ENCODE assay signal across 25 mouse cellular contexts in genomic region chr11:108459599-108459998, GRCm38 (mm10).
"Had no signal": no experiment of that assay in that cellular context is flagged by ENCODE, and none has a peak within 500 bp of the region (broad histone marks: within the 10 kb centered on the region; RNA-seq: fewer than 3 reads in every experiment).

No protein-coding gene starts in this region.

- H3K4me2 ChIP-seq: heart, embryonic 11.5 days; heart, embryonic 13.5 days; heart, embryonic 15.5 days; hindbrain, embryonic 13.5 days; hindbrain, embryonic 15.5 days; limb, embryonic 13.5 days; limb, embryonic 15.5 days; liver, embryonic 12.5 days had no signal

- ATAC-seq: hindbrain, postnatal 0 days; intestine, embryonic 16.5 days; liver, embryonic 12.5 days had no signal

- DNase-seq: gastrocnemius, postnatal 14 days; gastrocnemius, postnatal 36 days; heart, adult 11 months; heart, adult 2 months; heart, postnatal 14 days; heart, postnatal 36 days; kidney, adult 11 months; kidney, adult 2 months; kidney, postnatal 10 days; kidney, postnatal 25 days; kidney, postnatal 4 days; layer of hippocampus, adult 9-11 months; layer of hippocampus, postnatal 36 days; left cerebral cortex, postnatal 4 days had no signal

- H3K4me3 ChIP-seq: heart, adult 2 months; heart, embryonic 13.5 days; heart, embryonic 15.5 days; hindbrain, embryonic 13.5 days; hindbrain, embryonic 15.5 days; limb, embryonic 13.5 days; limb, embryonic 15.5 days; liver, embryonic 12.5 days had no signal

- H3K9ac ChIP-seq: heart, embryonic 13.5 days; heart, embryonic 15.5 days; hindbrain, embryonic 13.5 days; hindbrain, embryonic 15.5 days; limb, embryonic 13.5 days; limb, embryonic 15.5 days; liver, embryonic 12.5 days; liver, embryonic 14.5 days had no signal

- H3K9me3 ChIP-seq: heart, embryonic 13.5 days; heart, embryonic 15.5 days; hindbrain, embryonic 13.5 days; hindbrain, embryonic 15.5 days; limb, embryonic 13.5 days; limb, embryonic 15.5 days; liver, embryonic 12.5 days had no signal

- H3K27me3 ChIP-seq: heart, embryonic 13.5 days; heart, embryonic 15.5 days; hindbrain, embryonic 13.5 days; hindbrain, embryonic 15.5 days; limb, embryonic 13.5 days; limb, embryonic 15.5 days; liver, embryonic 12.5 days had no signal

- H3K27ac ChIP-seq: heart, adult 2 months; heart, embryonic 13.5 days; heart, embryonic 15.5 days; hindbrain, embryonic 13.5 days; hindbrain, embryonic 15.5 days; hindbrain, postnatal 0 days; limb, embryonic 13.5 days; limb, embryonic 15.5 days; liver, embryonic 12.5 days; liver, embryonic 14.5 days had no signal

- H3K4me1 ChIP-seq: hindbrain, embryonic 13.5 days; hindbrain, embryonic 15.5 days; limb, embryonic 13.5 days; limb, embryonic 15.5 days; liver, embryonic 12.5 days had no signal

- H3K36me3 ChIP-seq: heart, embryonic 15.5 days; hindbrain, embryonic 13.5 days; hindbrain, embryonic 15.5 days; liver, embryonic 12.5 days had no signal
